Mouse (Mus musculus) left cerebral cortex, adult 9 months (tissue): ENCODE data around the gene Agtpbp1.
A peak's percentile ranks its signal among the peaks of the same experiment; 100 is the strongest.
"Not testable (repeated sequence)": the region's sequence is repeated elsewhere in the genome, so short reads cannot be mapped to it uniquely, and the experiment has no call there.

Experiments used
- DNase-seq, 2 experiments: peaks; one replicate each; pipeline ENCODE4 v3.0.0; 2022; ENCODE audit warnings: low spot score in 2 of 2

Gene Agtpbp1

GRCm38 (mm10) chr13:59485456-59485855, 99.6 kb downstream of the Agtpbp1 start:
- no peak for DNase-seq

- DNase-seq, result no peak
Measured at GRCm38 (mm10) chr13:59481484-59481855, 103.6 kb downstream of the Agtpbp1 start.

DNA sequence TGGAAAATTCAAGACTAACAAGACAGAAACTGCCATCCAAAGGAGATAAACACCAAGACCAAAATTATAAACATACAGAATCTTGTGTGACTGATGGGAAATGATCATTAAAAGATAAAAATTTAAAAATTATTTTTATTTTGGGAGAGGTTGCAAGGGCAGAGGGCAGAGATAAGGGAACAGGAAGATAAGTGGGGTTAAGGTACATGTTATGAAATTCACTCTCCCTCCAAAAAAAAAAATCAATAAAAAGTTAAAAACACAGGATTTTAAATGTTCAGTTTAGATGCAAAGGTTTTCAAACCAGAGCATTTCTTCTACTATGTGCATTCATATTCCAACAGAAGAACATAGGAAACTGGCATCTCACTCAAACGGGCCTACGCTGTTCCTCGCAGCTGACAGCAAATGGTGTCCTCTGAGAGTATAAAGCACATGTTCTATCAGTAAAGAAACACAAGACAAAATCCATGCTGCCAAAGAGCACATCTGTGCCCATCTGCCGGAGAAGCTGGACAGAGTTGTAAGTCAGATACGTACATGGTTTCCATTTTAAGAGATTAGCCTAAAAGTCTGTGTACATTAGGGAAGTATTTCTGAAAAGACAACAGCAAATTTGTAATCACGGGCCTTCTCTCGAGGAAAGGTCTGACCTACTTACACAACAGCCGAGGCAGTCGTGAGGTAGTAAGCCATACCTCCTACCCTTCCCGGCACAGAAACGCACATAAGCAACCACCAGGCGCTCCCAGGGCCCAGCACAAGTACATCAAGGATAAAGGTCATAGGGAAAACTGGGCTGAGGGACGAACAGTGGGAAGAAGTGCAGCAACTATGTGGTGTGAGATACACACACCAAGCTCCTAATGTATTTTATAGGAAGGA, 104.2 kb downstream of the Agtpbp1 start:
- DNase-seq, result no peak

- DNase-seq, result not testable (repeated sequence)
Measured at GRCm38 (mm10) chr13:59477928-59478327, 107.1 kb downstream of the Agtpbp1 start.

- no peak for DNase-seq
Measured at GRCm38 (mm10) chr13:59477451-59477850, 107.6 kb downstream of the Agtpbp1 start.

DNA sequence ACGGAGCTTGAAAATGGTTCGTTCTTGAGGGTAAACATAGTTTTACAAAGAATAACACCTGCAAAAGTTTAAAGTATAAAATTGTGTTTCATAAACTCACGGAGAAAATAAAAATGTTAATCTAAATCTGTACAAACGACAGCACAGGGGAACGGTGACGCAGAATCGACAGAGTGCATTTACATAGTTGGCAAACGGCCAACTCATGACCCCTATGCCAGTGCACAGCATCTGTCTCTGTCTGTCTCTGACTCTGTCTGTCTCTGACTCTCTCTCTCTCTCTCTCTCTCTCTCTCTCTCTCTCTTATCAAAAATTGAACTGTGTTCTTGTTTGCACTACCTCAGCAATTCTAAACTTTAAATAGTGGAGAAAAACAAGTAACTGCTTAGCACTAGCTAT, 110.1 kb downstream of the Agtpbp1 start:
- no peak for DNase-seq

DNA sequence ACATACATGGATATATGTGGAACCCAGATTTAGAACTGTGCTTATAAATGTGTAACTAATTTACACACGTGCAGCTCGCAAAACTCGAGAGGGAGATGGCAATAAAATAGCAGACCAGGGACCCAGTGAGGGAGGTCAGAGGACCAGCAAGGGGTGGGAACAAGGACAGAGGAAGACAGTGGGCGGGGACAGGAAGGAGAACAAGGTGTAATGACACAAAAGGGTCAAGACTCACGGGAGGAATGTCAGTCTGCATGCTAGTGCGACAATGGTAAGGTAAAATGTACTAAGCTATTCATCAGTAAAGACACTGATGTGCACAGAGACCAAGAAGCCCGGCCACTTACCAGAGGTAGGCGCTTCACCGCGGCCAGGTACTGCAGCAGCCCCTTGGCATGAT, 111.7 kb downstream of the Agtpbp1 start:
- DNase-seq, result no peak

- no peak for DNase-seq
Measured at GRCm38 (mm10) chr13:59472222-59472621, 112.8 kb downstream of the Agtpbp1 start.

GRCm38 (mm10) chr13:59469701-59470100, 115.3 kb downstream of the Agtpbp1 start:
- DNase-seq, result no peak

DNA sequence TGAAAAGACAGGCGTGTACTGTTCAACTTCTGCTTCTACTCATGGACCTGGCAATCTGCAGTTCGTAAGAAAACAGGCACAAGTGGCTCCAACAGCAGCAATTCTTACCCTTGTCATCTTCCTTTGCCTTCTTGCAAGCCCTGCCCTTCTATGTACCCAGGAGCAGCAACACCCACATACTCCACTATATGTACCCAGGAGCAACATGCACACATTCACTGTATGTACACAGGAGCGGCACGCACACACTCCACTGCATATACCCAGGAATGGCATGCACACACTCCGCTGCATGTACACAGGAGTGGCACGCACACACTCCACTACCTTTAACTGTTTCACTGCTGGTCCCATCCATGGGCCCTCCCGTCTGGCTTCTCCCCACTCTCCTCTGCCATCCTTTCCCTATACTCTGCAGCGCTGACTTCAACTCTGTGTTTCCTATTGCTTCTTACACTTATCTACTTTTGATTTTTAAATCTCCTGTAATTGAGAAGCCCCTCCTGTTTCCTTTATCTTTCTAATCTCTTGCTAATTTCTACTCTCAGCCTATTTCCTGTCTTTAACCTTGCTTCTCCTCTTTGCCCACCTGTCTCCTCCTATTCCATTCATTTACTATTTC, 116.7 kb downstream of the Agtpbp1 start:
- no peak for DNase-seq

GRCm38 (mm10) chr13:59467591-59467990, 117.4 kb downstream of the Agtpbp1 start:
- DNase-seq, result peak; percentile 48 to 63

DNA sequence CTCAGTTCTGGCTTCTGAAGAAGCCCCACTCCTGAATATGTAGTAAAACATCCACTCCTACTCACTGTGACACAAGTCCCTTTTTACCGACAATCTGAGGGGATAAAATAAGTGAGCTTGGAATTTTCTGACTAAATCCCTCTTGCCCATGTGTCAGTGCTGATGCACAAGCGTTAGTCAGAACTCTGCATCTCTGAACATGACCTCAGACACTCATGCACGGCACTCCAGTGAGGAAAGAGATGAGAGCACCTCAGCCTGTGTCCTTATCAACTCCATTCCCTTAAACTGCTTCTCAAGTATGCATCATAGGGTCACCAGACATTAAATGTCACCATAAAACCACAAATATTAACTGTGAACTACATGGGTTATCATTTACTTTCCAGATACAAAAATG, 124.1 kb downstream of the Agtpbp1 start:
- no peak for DNase-seq

DNA sequence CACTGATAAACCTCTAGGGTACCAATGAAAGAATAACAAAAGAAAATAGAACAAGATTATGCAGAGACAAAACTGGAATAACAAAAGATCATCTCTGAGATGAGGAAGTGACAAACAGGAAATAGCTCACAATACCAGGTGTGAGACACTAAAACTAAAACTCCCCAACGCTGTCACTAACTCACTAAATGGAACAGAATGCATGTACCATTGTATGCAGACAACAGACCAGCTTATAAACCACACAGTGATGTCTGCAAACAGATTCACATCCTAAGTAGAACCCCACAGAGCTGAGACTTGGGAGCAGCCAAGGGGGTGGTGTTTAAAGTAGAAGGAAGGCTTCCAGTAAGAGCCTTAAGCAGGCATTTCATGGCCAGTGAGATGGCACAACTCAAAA, 128.8 kb downstream of the Agtpbp1 start:
- DNase-seq, result no peak

DNA sequence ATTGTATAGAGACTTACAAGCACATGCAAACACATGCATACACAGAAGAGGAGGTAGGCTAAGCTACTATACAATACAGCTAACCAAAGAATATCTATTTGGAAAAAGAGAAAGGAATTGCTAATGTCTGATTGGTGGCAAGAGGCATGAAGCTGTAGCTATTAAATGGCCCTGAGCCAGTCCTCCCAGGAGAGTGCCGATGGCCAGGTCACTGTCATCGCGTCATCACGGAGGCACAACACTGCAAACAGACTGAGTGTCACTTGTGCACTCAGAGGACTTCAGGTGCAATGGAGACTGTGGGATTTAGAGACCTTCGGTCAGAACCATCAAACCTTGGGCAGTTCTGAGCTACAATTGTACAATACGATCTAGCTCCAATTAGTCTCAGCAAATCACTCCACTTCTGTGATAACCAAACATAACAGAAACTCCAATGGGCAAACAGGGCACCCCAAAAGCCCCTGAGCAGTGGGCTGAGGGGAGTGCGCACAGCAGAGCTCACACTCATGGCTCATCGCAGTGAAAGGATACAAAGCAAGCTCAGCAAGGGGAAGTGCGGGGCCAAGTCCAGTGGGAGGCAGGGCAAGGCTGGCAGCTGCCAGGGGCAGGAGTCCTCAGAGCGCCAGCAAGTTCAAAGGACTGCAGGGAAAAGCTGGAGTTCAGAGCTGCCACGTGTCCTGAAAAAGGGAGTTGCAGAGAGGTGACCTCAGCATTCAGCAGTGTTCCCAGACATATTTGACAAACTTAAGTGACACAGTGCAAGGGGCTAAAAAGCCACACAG, 130.8 kb downstream of the Agtpbp1 start:
- no peak for DNase-seq

- DNase-seq, result no peak
Measured at GRCm38 (mm10) chr13:59453582-59453981, 131.4 kb downstream of the Agtpbp1 start.

DNA sequence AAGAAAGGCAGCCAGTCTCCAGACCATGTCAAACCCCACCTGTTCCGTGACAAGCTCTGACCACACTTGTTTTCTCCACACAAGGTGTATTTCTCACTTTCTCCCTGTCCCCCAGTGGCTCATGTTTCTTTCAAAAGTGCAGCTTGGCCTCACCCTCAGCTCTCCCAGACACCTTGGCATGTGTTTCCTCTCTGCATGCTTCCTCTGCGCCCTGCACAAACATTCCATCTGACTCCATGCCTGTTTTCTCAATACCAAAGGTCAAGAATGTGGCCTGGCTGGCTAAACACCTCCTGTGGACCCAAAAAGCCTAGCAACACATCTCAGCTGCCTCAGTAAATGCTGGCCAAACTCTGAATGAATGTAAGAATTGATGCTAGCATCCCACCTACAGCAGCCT, 132.0 kb downstream of the Agtpbp1 start:
- no peak for DNase-seq

GRCm38 (mm10) chr13:59450840-59451239, 134.2 kb downstream of the Agtpbp1 start:
- no peak for DNase-seq

GRCm38 (mm10) chr13:59447130-59447529, 137.9 kb downstream of the Agtpbp1 start:
- no peak for DNase-seq

DNA sequence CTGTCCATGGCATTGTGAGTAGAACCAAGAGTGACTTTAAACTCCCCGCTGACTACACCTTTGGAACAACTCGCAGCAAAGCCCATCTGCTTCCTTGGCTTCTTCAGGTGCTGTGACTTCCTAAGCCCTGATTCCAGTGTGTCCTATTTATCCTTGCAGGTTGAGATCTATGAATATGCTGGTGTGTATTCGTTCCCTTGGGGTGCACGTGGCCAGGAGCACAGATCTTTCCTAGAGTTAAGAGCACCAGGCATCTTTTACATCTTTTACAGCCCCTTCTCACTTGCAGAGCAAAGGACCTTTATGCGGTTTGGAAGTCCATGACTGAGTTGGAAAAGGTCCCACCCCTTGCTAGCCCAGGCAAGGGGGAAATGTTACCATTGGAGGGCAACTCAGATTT, 139.8 kb downstream of the Agtpbp1 start:
- no peak for DNase-seq

- DNase-seq, result no peak
Measured at GRCm38 (mm10) chr13:59444371-59444770, 140.7 kb downstream of the Agtpbp1 start.

DNA sequence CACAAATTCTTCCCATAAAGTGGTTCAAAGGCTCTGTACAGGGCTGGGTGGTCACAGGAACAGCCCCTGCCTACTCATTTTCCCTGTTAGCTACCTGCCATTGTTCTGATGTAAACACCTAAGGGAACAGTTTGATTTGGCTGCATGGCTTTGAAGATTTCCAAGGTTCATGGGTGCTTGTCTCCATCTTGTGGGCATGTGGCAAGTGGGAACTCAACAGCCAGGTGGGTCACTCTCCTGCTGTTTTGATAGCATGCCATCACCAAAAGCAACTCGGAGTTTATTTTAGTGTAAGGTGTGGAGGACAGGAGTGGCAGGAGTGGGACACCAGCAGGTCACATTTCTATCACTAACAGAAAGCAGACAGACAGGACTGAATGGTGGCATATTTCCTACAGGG, 145.3 kb downstream of the Agtpbp1 start:
- DNase-seq, result no peak

DNA sequence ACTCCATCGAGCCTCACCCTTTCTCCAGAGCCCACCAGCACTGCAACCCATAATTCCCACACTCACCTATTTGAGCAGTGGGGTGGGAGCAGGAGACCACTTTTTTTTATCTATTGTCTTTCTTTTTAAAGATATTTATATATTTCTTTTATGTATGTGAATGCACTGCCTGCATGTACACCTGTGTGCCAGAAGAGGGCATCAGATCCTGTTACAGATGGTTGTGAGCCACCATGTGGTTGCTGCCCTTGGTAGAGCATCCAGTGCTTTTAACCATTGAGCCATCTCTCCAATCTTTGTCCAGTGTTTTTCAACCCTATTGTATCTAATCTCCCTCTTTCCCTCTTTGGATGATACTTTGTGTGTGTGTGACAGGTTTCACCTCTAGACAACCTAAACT, 150.5 kb downstream of the Agtpbp1 start:
- DNase-seq, result no peak
